Mouse (Mus musculus) C2C12 (cell line): Measurements from ENCODE around the gene Rmi1.

ENCODE experiments used
- CTCF ChIP-seq: IDR thresholded peaks from one replicate; pipeline ENCODE4 v1.5.1; 2011; ENCODE audit not compliant: control insufficient read depth, insufficient read depth, insufficient read length
- FOSL1 ChIP-seq: IDR thresholded peaks from one replicate; pipeline ENCODE4 v1.8.0; 2011; ENCODE audit warnings: mild to moderate bottlenecking, low read length; ENCODE audit not compliant: poor library complexity, insufficient read depth, severe bottlenecking
- MAX ChIP-seq: IDR thresholded peaks from one replicate; pipeline ENCODE4 v1.6.1; 2011; ENCODE audit warnings: mild to moderate bottlenecking, control low read depth
- MYOD1 ChIP-seq: IDR thresholded peaks from one replicate; pipeline ENCODE4 v1.6.1; 2011; ENCODE audit warnings: low read depth; ENCODE audit not compliant: control insufficient read depth, insufficient read length

DNA sequence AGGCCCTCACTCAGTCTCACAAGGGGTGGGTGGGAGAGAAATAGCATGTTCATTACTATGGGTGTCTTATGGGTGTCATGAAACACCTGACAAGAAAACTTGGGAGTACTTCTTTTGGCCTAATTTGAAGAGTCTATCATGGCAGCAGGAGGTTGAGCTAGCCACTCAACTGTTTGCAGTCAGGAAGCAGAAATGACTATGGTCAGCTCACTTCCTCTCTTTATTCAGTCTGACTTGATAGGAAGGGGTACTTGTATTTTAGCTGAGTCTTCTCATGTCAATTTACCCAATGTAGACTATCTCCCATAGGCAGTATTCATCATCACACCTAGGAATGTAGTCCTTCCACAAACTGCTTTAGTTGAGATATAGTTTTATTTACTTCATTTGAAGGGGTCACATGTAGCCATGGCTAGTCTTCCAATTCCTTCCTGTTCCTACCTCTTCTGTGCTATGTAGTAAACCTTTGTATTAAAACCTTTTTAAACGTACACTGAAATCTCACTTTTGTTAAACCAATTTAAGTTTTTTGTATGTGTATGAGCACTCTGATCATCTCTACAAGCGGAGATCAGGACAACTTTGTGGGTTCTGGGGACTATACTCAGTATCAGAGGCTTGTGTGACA is 12.6 kb upstream of the Rmi1 start:
- TF ChIP-seq CTCF: no peak
- TF ChIP-seq MYOD1: no peak
- TF ChIP-seq MAX: no peak
- no peak for TF ChIP-seq FOSL1
